Mouse (Mus musculus) midbrain, embryonic 13.5 days (tissue): ENCODE results near the gene Shroom4. TPM values are rescaled to one million over a fixed set of nuclear protein-coding genes. Genes with fewer than 3 reads are reported as not detected.

Experiments
- ATAC-seq: fragments of 200-750 bp; cut with Nextera tagmentation; 2 replicates; pipeline ENCODE4 v1.8.0; 2017; ENCODE audit warnings: mild to moderate bottlenecking, moderate TSS enrichment, moderate library complexity
- H3K27ac ChIP-seq: fragments of 300-500 bp; sonication (generic); 2 replicates; pipeline ENCODE4 v1.5.1; 2015; ENCODE audit warnings: inconsistent platforms, mild to moderate bottlenecking, moderate library complexity
- H3K27me3 ChIP-seq: fragments of 300-500 bp; sonication (generic); 2 replicates; pipeline ENCODE4 v1.6.1; 2015; ENCODE audit warnings: mild to moderate bottlenecking, inconsistent platforms
- H3K36me3 ChIP-seq: fragments of 300-500 bp; sonication (generic); 2 replicates; pipeline ENCODE4 v1.6.1; 2015; ENCODE audit warnings: mild to moderate bottlenecking, inconsistent platforms
- H3K4me1 ChIP-seq: fragments of 300-500 bp; sonication (generic); replicated peaks from 2 replicates; pipeline ENCODE4 v1.6.1; 2015; ENCODE audit warnings: inconsistent platforms
- H3K4me2 ChIP-seq: fragments of 300-500 bp; sonication (generic); replicated peaks from 2 replicates; pipeline ENCODE4 v1.6.1; 2015; ENCODE audit warnings: moderate library complexity, mild to moderate bottlenecking, inconsistent platforms
- H3K4me3 ChIP-seq: fragments of 300-500 bp; sonication (generic); replicated peaks from 2 replicates; pipeline ENCODE4 v1.5.1; 2015; ENCODE audit warnings: mild to moderate bottlenecking, inconsistent platforms
- H3K9ac ChIP-seq: fragments of 300-500 bp; sonication (generic); replicated peaks from 2 replicates; pipeline ENCODE4 v1.6.1; 2015; ENCODE audit warnings: mild to moderate bottlenecking, inconsistent platforms
- H3K9me3 ChIP-seq: fragments of 300-500 bp; sonication (generic); 2 replicates; pipeline ENCODE4 v1.6.1; 2016; ENCODE audit warnings: mild to moderate bottlenecking, inconsistent platforms
- WGBS: fragments of 180-500 bp; shearing (Covaris S2); methylation state at CpG from one replicate; pipeline ENCODE4 v1.1.7; 2015; 5-methylcytosine and 5-hydroxymethylcytosine counted together
- polyA plus RNA-seq: library from polyadenylated mRNA; unstranded; fragments of >200 nt; fragmentation: Nextera tagmentation; extraction: Ambion mirVana; gene quantifications from 2 replicates; pipeline ENCODE4 v1.2.1, GENCODE M21; 2015

Gene Shroom4
- polyA plus RNA-seq, 1 experiment from 2014 or later, result 1.9 TPM

DNA sequence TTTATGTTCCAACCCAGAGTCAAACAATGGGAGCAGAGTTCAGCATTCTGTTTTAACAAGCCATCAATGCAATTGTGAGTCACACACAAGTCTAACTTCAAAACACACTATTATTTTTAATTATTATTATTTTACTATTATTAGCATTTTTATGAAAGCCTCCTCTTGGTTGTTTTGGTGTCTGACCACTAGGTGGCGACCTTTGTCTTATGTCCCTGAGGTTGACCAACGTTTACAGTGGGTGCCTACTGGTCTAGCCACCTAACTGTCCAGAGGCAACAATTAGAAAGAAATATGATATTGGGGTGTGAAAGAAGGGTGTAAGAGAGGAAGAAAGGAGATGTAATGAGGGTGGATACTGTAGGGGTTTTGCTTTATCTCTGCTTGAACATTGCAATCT lies 254.4 kb downstream of the Shroom4 start:
- H3K9me3 ChIP-seq, result no peaks in the 10 kb centered on the region
- no peak overlapping the region for H3K27ac ChIP-seq
- no peaks in the 10 kb centered on the region for H3K36me3 ChIP-seq
- no peak overlapping the region for H3K9ac ChIP-seq
- H3K4me1 ChIP-seq, result no peaks in the 10 kb centered on the region
- no peak overlapping the region for H3K4me2 ChIP-seq
- no peak for ATAC-seq
- no peak overlapping the region for H3K4me3 ChIP-seq
- 5% methylated on average over 2 of the region's 2 CpGs for WGBS
- no peaks in the 10 kb centered on the region for H3K27me3 ChIP-seq

DNA sequence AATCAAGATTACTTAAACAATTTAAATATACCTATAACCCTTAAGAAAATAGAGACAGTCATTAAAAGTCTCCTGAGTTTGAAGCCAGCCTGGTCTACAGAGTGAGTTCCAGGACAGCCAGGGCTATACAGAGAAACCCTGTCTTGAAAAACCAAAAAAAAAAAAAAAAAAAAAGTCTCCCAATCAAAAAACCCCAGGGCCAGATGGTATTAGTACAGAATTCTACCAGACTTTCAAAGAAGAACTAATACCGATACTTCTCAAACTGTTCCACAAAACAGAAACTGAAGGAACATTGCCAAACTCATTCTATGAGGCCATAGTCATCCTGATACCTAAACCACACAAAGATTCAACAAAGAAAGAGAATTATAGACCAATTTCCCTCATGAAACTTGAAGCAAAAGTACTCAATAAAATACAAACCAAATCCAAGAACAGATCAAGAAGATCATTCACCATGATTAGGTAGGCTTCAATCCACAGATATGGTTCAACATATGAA lies 259.2 kb downstream of the Shroom4 start:
- WGBS, result 96% methylated on average over 1 of the region's 1 CpGs
- Histone ChIP-seq H3K27ac (no peak overlapping the region), H3K36me3 (no peaks in the 10 kb centered on the region), H3K4me3 (no peak overlapping the region), H3K9me3 (no peaks in the 10 kb centered on the region), H3K4me1 (no peaks in the 10 kb centered on the region), H3K4me2 (no peak overlapping the region), H3K27me3 (no peaks in the 10 kb centered on the region), H3K9ac (no peak overlapping the region)
- ATAC-seq, result no peak

Other genes with a start within 250 kb of the Shroom4 start
- gene Nudt10, start 226.8 kb upstream of the Shroom4 start, polyA plus RNA-seq, result 52.0 and 52.7 TPM in 2 replicates
- 0.08 TPM in 1 of 2 replicates, not detected in the other for gene Bmp15, start 79.1 kb upstream of the Shroom4 start, polyA plus RNA-seq